Mouse (Mus musculus) bone marrow, adult 2 months (tissue): ENCODE results near the gene Fnip2.

Source experiments
- CTCF ChIP-seq: fragments of 200-500 bp; IDR thresholded peaks from 2 replicates; pipeline ENCODE4 v1.5.1; 2011; ENCODE audit warnings: low read length, control low read depth; ENCODE audit not compliant: control insufficient read depth, insufficient read depth
- POLR2A ChIP-seq: fragments of 200-500 bp; IDR thresholded peaks from 2 replicates; pipeline ENCODE4 v1.6.1; 2011; ENCODE audit warnings: low read depth, mild to moderate bottlenecking, control low read depth, low read length, borderline replicate concordance; ENCODE audit not compliant: control insufficient read depth

- TF ChIP-seq CTCF (no peak), POLR2A (no peak)
These were observed 8.2 kb upstream of the Fnip2 start for GRCm38 (mm10) chr3:79575576-79576467.
